Mouse (Mus musculus) left cerebral cortex, postnatal 25 days (tissue): ENCODE measurements around the gene Zfp955b. TPM values are rescaled to one million over a fixed set of nuclear protein-coding genes. Genes with fewer than 3 reads are reported as not detected.
"Not testable (repeated sequence)": the region's sequence is repeated elsewhere in the genome, so short reads cannot be mapped to it uniquely, and the experiment has no call there.

Experiments
- DNase-seq, 2 experiments: peaks; one replicate each; pipeline ENCODE4 v3.0.0; 2022; ENCODE audit warnings: low spot score in 2 of 2, mixed read lengths in 1 of 2
- intact Hi-C: fragments of 180-260 bp; cut with DNase I; formaldehyde crosslinking; loops from one replicate; pipeline ENCODE4 v1.15.1; 2025
- total RNA-seq, 2 experiments: library from RNA; stranded (reverse); gene quantifications; 2 replicates each; pipeline ENCODE4 v1.2.3; 2021

The Zfp955b gene
- total RNA-seq, result 10 to 100 TPM; 29.6 to 34.8 TPM

GRCm38 (mm10) chr17:33289039-33289875 lies at the start of gene Zfp955b:
Gene Zfp955b, plus strand, starts transcription at chr17:33289544.
- DNase-seq, intact Hi-C loops: not testable (repeated sequence)

- DNase-seq, intact Hi-C loops: not testable (repeated sequence)
Observed at GRCm38 (mm10) chr17:33254530-33255318, 34.6 kb upstream of the Zfp955b start, which contains the start of gene Zfp955a. Gene Zfp955a, minus strand, starts transcription at chr17:33255145.

- DNase-seq, intact Hi-C loops: not testable (repeated sequence)
Observed at GRCm38 (mm10) chr17:33255319-33255657, 34.1 kb upstream of the Zfp955b start.

GRCm38 (mm10) chr17:33264376-33264775 lies 25.0 kb upstream of the Zfp955b start, which contains the start of gene Olfr63:
Gene Olfr63, plus strand, starts transcription at chr17:33264676.
- DNase-seq, result no peak
- intact Hi-C loops, result no loop called here

- intact Hi-C loops, result no loop called here
- DNase-seq, result no peak
Observed at GRCm38 (mm10) chr17:33268907-33269306, 20.4 kb upstream of the Zfp955b start.

- DNase-seq, intact Hi-C loops: not testable (repeated sequence)
Observed at GRCm38 (mm10) chr17:33289876-33290149, 469 bp downstream of the Zfp955b start.

- DNase-seq, result no peak
- intact Hi-C loops, result no loop called here
Observed at GRCm38 (mm10) chr17:33352981-33353380, 63.6 kb downstream of the Zfp955b start.

Other genes starting within 250 kb of the Zfp955b start
- gene 4921501E09Rik, start 221.5 kb upstream of the Zfp955b start, total RNA-seq, result not detected
- 10 to 100 TPM; 17.5 to 19.5 TPM for gene Zfp563, start 200.2 kb upstream of the Zfp955b start, total RNA-seq
- 1 to 10 TPM; 2.8 to 3.0 TPM for gene Morc2b, start 149.9 kb upstream of the Zfp955b start, total RNA-seq
- gene Olfr55, start 121.1 kb upstream of the Zfp955b start, total RNA-seq, result not detected
- not detected for gene Olfr239, start 98.2 kb upstream of the Zfp955b start, total RNA-seq
- gene Olfr1564, start 67.9 kb upstream of the Zfp955b start, total RNA-seq, result 1 to 10 TPM; 1.0 to 1.3 TPM
- gene Zfp955a, start 34.4 kb upstream of the Zfp955b start, total RNA-seq, result 10 to 100 TPM; 13.5 to 14.3 TPM
- not detected for gene Olfr63, start 24.9 kb upstream of the Zfp955b start, total RNA-seq
- gene Zfp81, start 69.3 kb downstream of the Zfp955b start, total RNA-seq, result 10 to 100 TPM; 16.6 to 20.0 TPM
- 10 to 100 TPM; 11.2 to 13.2 TPM for gene Zfp101, start 105.1 kb downstream of the Zfp955b start, total RNA-seq
- not detected for gene Actl9, start 143.4 kb downstream of the Zfp955b start, total RNA-seq
- 10 to 100 TPM; 30.4 to 32.0 TPM for gene Adamts10, start 234.7 kb downstream of the Zfp955b start, total RNA-seq